Mouse (Mus musculus) ES-Bruce4 (cell line): ENCODE measurements around the gene Mcoln1.

Experiments used
- CTCF ChIP-seq: IDR thresholded peaks from one replicate; pipeline ENCODE4 v1.8.1; 2011; ENCODE audit warnings: low read depth, low read length
- EP300 ChIP-seq: IDR thresholded peaks from 2 replicates; pipeline ENCODE4 v1.6.1; 2011; ENCODE audit warnings: low read depth, low read length; ENCODE audit not compliant: insufficient read depth
- POLR2A ChIP-seq: IDR thresholded peaks from one replicate; pipeline ENCODE4 v1.8.1; 2011; ENCODE audit warnings: low read length; ENCODE audit not compliant: insufficient read depth

GRCm38 (mm10) chr8:3500235-3501090 lies at the start of gene Mcoln1:
- no peak for TF ChIP-seq CTCF
- TF ChIP-seq POLR2A, result peak; percentile 86
- TF ChIP-seq EP300, result peak; percentile 62; the same call in 1 of the 2 replicates
